Mouse (Mus musculus): ENCODE measurements at regions not wholly inside any gene's neighbourhood (a gene's known extent, or its start where the extent isn't known, plus 50 kb on each side); places are given as distances from the start of the nearest gene placed in this dataset.

GRCm38 (mm10) chr13:101454276-101454675, 313.7 kb downstream of the Pik3r1 start:
- intact Hi-C loops (cut with DNase I): no loop called here

GRCm38 (mm10) chr13:101450501-101450900, 317.5 kb downstream of the Pik3r1 start:
- intact Hi-C loops (cut with DNase I): no loop called here
- DNase-seq: no peak

More at GRCm38 (mm10) chr13:101454276-101454675, 313.7 kb downstream of the Pik3r1 start:
- no peak for DNase-seq

GRCm38 (mm10) chr13:101439517-101439916, 328.5 kb downstream of the Pik3r1 start:
- intact Hi-C loops (cut with DNase I): no loop called here
- no peak for DNase-seq

- peak in 1 of 2 experiments; percentile 14 for DNase-seq
- intact Hi-C loops (cut with DNase I): no loop called here
Measured at GRCm38 (mm10) chr13:101439041-101439440, 329.0 kb downstream of the Pik3r1 start.

- intact Hi-C loops (cut with DNase I): no loop called here
Measured at GRCm38 (mm10) chr13:101433162-101433561, 334.9 kb downstream of the Pik3r1 start.

GRCm38 (mm10) chr13:101427426-101428221, 340.4 kb downstream of the Pik3r1 start:
- intact Hi-C loops (cut with DNase I): no loop called here
- peak in 1 of 2 experiments; percentile 14 for DNase-seq

More at GRCm38 (mm10) chr13:101433162-101433561, 334.9 kb downstream of the Pik3r1 start:
- no peak for DNase-seq

- intact Hi-C loops (cut with DNase I): no loop called here
- DNase-seq: no peak
Measured at GRCm38 (mm10) chr13:101426461-101426860, 341.6 kb downstream of the Pik3r1 start.

GRCm38 (mm10) chr13:101422082-101422481, 345.9 kb downstream of the Pik3r1 start:
- intact Hi-C loops (cut with DNase I): no loop called here
- DNase-seq: no peak

GRCm38 (mm10) chr13:101419457-101420025, 348.5 kb downstream of the Pik3r1 start:
- DNase-seq: no peak
- intact Hi-C loops (cut with DNase I): no loop called here

- peak in 1 of 2 experiments; percentile 9 for DNase-seq
- intact Hi-C loops (cut with DNase I): no loop called here
Measured at GRCm38 (mm10) chr13:101418272-101418671, 349.7 kb downstream of the Pik3r1 start.

GRCm38 (mm10) chr13:101408885-101409284, 359.1 kb downstream of the Pik3r1 start:
- DNase-seq: no peak
- intact Hi-C loops (cut with DNase I): no loop called here

GRCm38 (mm10) chr13:101407633-101408032, 360.4 kb downstream of the Pik3r1 start:
- DNase-seq: no peak
- intact Hi-C loops (cut with DNase I): no loop called here

- intact Hi-C loops (cut with DNase I): no loop called here
Measured at GRCm38 (mm10) chr13:101373581-101374189, 394.3 kb downstream of the Pik3r1 start.

GRCm38 (mm10) chr13:101371906-101372305, 396.1 kb downstream of the Pik3r1 start:
- intact Hi-C loops (cut with DNase I): no loop called here
- DNase-seq: no peak

More at GRCm38 (mm10) chr13:101373581-101374189, 394.3 kb downstream of the Pik3r1 start:
- no peak for DNase-seq

- no peak for DNase-seq
- intact Hi-C loops (cut with DNase I): no loop called here
Measured at GRCm38 (mm10) chr13:101368170-101368569, 399.8 kb downstream of the Pik3r1 start.

- intact Hi-C loops (cut with DNase I): no loop called here
- no peak for DNase-seq
Measured at GRCm38 (mm10) chr13:101355363-101355762, 412.7 kb downstream of the Pik3r1 start.

GRCm38 (mm10) chr13:101351123-101351522, 416.9 kb downstream of the Pik3r1 start:
- intact Hi-C loops (cut with DNase I): no loop called here
- DNase-seq: no peak

- DNase-seq: peak; percentile 3 to 19
Measured at GRCm38 (mm10) chr13:101349354-101349753, 418.7 kb downstream of the Pik3r1 start.

GRCm38 (mm10) chr13:101338280-101338872, 429.6 kb downstream of the Pik3r1 start:
- no peak for DNase-seq
- intact Hi-C loops (cut with DNase I): no loop called here

More at GRCm38 (mm10) chr13:101349354-101349753, 418.7 kb downstream of the Pik3r1 start:
- intact Hi-C loops (cut with DNase I): no loop called here

GRCm38 (mm10) chr13:101318621-101319020, 449.4 kb downstream of the Pik3r1 start:
- intact Hi-C loops (cut with DNase I): loop anchor here (5.0 kb wide), 1 partner anchor 374 kb away; no protein-coding TSS in a partner anchor
- peak; percentile 33 to 39 for DNase-seq

- intact Hi-C loops (cut with DNase I): loop anchor here (5.0 kb wide), 1 partner anchor 376 kb away; no protein-coding TSS in a partner anchor
- DNase-seq: peak in 1 of 2 experiments; percentile 5
Measured at GRCm38 (mm10) chr13:101316336-101316735, 451.7 kb downstream of the Pik3r1 start.
